Mouse (Mus musculus): ENCODE data around the gene Vwa1.

The Vwa1 gene

GRCm38 (mm10) chr4:155780895-155781294 is 6.4 kb upstream of the Vwa1 start:
- in situ Hi-C loops (cut with MboI, MseI): no loop called here

- in situ Hi-C loops (cut with MboI, MseI): no loop called here
Measured at GRCm38 (mm10) chr4:155779498-155779897, 5.0 kb upstream of the Vwa1 start.

- in situ Hi-C loops (cut with MboI, MseI): no loop called here
Measured at GRCm38 (mm10) chr4:155777816-155778215, 3.3 kb upstream of the Vwa1 start.

GRCm38 (mm10) chr4:155776704-155777335 is 2.3 kb upstream of the Vwa1 start:
- in situ Hi-C loops (cut with MboI, MseI): no loop called here

- in situ Hi-C loops (cut with MboI, MseI): no loop called here
Measured at GRCm38 (mm10) chr4:155775855-155776254, 1.4 kb upstream of the Vwa1 start.

GRCm38 (mm10) chr4:155774971-155775740 is 658 bp upstream of the Vwa1 start:
- in situ Hi-C loops (cut with MboI, MseI): no loop called here

- in situ Hi-C loops (cut with MboI, MseI): no loop called here
Measured at GRCm38 (mm10) chr4:155773335-155774078, 991 bp downstream of the Vwa1 start.

GRCm38 (mm10) chr4:155772786-155773185 is 1.7 kb downstream of the Vwa1 start:
- in situ Hi-C loops (cut with MboI, MseI): no loop called here

GRCm38 (mm10) chr4:155771706-155772105 is 2.8 kb downstream of the Vwa1 start:
- in situ Hi-C loops (cut with MboI, MseI): no loop called here

GRCm38 (mm10) chr4:155770626-155771025 is 3.9 kb downstream of the Vwa1 start:
- in situ Hi-C loops (cut with MboI, MseI): no loop called here

GRCm38 (mm10) chr4:155769880-155770512 is 4.5 kb downstream of the Vwa1 start:
- in situ Hi-C loops (cut with MboI, MseI): loop anchor here in 1 of 2 experiments (5.0 kb wide), 1 partner anchor 43 kb away; no protein-coding TSS in a partner anchor

GRCm38 (mm10) chr4:155769496-155769879 is 5.0 kb downstream of the Vwa1 start:
- in situ Hi-C loops (cut with MboI, MseI): loop anchor here in 1 of 2 experiments (5.0 kb wide), 1 partner anchor 42 kb away; no protein-coding TSS in a partner anchor

GRCm38 (mm10) chr4:155762357-155762756 is 12.1 kb downstream of the Vwa1 start:
- in situ Hi-C loops (cut with MboI, MseI): no loop called here

- in situ Hi-C loops (cut with MboI, MseI): no loop called here
Measured at GRCm38 (mm10) chr4:155761356-155762099, 13.0 kb downstream of the Vwa1 start.

- in situ Hi-C loops (cut with MboI, MseI): no loop called here
Measured at GRCm38 (mm10) chr4:155760613-155761355, 13.7 kb downstream of the Vwa1 start, which contains the start of gene Atad3a. TSS of gene Atad3a (minus strand) at chr4:155761093.

- in situ Hi-C loops (cut with MboI, MseI): no loop called here
Measured at GRCm38 (mm10) chr4:155759862-155760612, 14.5 kb downstream of the Vwa1 start.

- in situ Hi-C loops (cut with MboI, MseI): no loop called here
Measured at GRCm38 (mm10) chr4:155757011-155757410, 17.5 kb downstream of the Vwa1 start.

GRCm38 (mm10) chr4:155746575-155747490 is 27.7 kb downstream of the Vwa1 start:
- in situ Hi-C loops (cut with MboI, MseI): no loop called here

Data from T-helper 17 cell (primary cell).